Mouse (Mus musculus) frontal cortex, postnatal 10 days (tissue): ENCODE results near the gene Lsm14b.

ENCODE experiments used
- DNase-seq, 2 experiments: peaks; one replicate each; pipeline ENCODE4 v3.0.0; 2022; ENCODE audit warnings: low spot score in 2 of 2, mixed read lengths in 1 of 2

Lsm14b gene

GRCm38 (mm10) chr2:180024401-180025098 lies at the start of gene Lsm14b:
Lsm14b (plus strand) TSS chr2:180024987.
- peak; percentile 98 to 99 for DNase-seq

DNA sequence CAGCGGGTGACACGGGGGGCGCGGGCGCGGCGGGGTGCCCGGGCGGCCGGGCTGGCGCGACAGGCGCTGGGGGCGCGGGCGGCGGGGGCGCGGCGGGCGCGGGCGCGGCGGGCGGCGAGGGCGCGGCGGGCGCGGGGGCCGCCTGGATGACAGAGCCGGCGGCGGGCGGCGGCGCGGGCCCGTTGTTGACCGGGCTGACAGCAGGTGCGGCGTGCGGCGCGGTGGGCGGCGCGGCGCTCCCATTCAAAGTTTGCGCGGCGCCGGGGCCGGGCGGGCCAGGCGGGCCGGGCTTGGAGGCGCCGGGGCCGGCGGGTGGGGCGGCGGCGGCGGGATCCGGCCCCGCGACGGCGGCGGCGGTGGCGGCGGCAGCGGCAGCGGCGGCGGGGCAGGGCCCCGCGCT lies 48.9 kb upstream of the Lsm14b start:
- DNase-seq: no peak

DNA sequence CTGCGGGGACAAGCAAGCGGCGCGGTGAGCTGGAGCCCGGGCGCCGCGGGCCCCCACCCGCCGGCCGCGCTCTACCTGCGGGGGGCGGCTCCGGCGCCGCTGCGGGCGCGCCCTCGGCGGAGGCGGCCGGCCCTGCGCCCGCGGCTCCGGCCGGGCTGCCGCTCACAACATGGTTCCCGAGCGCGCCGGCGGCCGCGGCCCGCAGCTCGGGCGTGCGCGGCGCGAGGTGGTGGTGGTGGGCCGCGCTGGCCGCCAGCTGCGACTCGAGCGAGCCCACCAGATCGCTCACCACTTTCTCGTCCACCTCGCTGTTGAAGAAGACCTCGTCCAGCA lies 48.5 kb upstream of the Lsm14b start:
- no peak for DNase-seq

DNA sequence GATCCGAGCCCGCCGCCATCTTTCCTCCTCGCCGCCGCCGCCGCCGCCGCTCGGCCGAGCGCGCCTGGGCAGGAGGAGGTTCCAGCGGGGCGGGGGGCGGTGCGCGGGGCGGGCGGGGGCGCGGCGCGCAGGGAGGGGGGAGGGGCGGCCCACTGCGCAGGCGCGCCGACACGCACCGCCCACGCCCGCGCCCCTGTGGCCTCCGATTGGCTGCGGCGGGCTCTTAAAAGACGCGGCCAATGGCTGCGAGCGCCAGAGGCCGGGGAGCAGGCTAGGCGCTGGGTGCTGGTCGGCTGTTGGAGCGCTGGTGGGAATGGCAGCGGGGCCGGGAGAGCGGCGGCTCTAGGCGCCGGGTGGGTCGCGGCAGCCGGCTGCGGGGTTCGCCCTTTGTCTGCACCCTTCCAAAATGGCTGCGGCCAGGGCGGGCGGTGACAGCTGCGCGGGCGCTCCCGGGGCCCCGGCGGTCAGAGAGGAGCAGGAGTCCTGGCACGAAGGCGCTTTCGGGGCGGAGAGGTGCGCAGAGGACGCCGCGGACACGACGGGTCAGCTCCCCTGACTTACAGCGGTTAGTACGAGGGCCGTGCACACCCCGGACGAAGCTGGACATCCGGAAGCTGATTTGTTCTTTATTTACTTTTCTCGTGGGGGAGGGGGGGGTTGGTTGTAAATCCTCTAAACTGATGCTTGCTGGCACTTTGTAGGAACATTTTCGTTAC lies 48.0 kb upstream of the Lsm14b start, which contains the start of gene Taf4:
Taf4 (minus strand) TSS at position 19 of the 716 bp plus-strand sequence.
- peak; percentile 75 to 90 for DNase-seq

- no peak for DNase-seq
Observed at GRCm38 (mm10) chr2:179977344-179978025, 47.3 kb upstream of the Lsm14b start.

- DNase-seq: no peak
Observed at GRCm38 (mm10) chr2:179978250-179978649, 46.5 kb upstream of the Lsm14b start.

- DNase-seq: no peak
Observed at GRCm38 (mm10) chr2:179979836-179980235, 45.0 kb upstream of the Lsm14b start.

DNA sequence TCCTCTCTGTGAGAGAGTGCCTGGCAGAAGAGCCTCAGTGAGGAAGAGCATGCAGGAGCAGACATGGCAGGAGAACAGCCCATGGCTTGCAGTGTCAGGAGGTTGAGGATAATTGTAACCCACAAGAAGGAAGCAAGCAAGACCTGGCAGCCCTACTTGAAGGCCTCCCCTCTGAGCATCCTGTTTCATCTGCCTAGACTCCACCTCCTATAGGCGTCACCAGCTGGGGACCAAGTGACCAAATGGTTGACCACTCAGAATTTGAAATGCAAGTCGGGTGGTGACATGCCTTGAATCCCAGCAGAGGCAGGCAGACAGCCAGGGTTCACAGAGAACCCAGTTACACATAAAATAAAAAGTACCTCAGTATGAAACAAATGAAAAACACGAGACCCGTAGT lies 44.2 kb upstream of the Lsm14b start:
- no peak for DNase-seq

DNA sequence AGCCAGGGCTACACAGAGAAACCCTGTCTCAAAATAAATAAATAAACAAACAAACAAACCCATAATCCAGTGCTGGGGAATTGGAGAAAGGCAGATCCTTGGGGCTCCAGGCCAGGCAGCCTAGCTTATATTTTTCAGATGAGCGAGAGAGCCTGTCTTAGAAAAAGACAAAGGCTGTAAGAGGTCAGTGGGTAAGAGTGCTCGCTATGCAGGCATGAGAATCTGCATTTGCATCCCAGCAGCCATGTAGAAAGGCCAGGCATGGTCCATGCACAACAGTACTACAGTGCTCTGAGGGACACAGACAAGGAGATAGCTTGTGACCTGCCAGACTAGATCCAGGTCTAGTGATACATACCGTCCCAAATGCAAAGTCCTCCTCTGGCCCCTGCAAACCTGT lies 42.1 kb upstream of the Lsm14b start:
- DNase-seq: no peak

DNA sequence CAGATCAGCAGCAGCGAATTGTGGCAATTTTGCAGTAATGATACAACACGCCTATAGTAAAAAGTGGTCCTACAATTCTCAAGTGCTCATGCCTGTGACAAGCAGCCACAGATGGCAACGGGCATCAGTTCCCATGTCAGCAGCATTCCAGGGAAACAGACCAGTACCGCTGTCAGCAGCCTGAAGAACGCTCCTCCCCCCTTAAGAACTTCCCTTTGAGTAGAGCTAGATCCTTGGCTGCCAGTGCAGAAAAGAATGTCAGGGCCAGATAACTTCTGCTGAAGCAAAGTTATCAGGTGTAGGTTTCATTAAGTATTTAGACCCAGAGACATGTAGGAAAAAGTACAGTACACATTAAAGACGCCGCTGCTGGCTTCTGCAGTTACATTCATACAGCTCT lies 40.0 kb upstream of the Lsm14b start:
- DNase-seq: no peak

- no peak for DNase-seq
Observed at GRCm38 (mm10) chr2:179985695-179986094, 39.1 kb upstream of the Lsm14b start.

GRCm38 (mm10) chr2:179986437-179987022 lies 38.3 kb upstream of the Lsm14b start:
- DNase-seq: no peak

- no peak for DNase-seq
Observed at GRCm38 (mm10) chr2:179989098-179989497, 35.7 kb upstream of the Lsm14b start.

GRCm38 (mm10) chr2:179993071-179993470 lies 31.7 kb upstream of the Lsm14b start:
- no peak for DNase-seq

DNA sequence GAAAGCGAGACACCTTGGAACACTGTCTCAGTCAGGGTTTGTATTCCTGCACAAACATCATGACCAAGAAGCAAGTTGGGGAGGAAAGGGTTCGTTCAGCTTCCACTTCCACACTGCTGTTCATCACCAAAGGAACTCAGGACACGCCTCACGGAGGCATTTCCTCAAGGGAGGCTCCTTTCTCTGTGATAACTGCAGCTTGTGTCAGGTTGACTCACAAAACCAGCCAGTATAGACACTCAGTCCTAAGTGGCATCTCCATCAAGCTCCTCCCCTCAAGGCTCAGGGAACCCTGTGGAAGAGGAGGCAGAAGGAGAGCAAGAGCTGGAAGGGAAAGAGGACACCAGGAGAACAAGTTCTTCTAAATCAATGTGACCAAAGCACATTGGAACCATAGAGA lies 26.4 kb upstream of the Lsm14b start:
- no peak for DNase-seq

DNA sequence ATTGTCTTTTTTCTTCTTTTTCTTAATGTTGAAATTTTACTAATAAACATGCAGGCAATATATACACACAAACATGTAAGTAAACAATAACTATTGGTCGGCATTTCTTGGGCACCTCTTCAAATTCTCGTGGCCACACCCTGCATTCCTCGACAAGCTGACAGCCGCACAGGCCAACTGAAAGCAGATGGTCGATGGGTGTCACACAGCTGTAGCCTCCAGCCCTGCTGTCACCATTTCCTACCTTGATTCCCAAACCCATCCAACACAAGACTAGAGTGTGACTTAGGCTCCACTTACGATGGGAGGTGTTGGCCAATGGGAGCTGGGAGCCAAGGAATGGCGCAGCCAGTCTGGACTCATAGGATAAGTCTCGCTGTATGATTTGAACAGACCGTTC lies 23.2 kb upstream of the Lsm14b start:
- DNase-seq: no peak

- DNase-seq: no peak
Observed at GRCm38 (mm10) chr2:180005656-180006351, 19.0 kb upstream of the Lsm14b start.

GRCm38 (mm10) chr2:180006352-180007017 lies 18.3 kb upstream of the Lsm14b start:
- DNase-seq: no peak

DNA sequence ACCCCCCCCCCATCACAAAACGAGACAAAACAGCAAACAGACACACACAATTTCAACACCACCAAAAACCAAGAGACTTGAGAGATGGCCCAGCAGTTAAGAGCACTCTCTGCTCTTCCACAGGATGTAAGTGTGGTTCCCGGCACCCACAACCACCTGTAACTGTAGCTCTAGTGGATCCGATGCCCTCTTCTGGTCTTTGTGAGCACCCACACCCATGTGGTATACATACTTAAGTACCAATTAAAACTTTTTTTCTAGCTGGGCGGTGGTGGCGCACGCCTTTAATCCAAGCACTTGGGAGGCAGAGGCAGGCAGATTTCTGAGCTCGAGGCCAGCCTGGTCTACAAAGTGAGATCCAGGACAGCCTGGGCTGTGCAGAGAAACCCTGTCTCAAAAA lies 14.1 kb upstream of the Lsm14b start:
- no peak for DNase-seq

- DNase-seq: no peak
Observed at GRCm38 (mm10) chr2:180011370-180011769, 13.4 kb upstream of the Lsm14b start.

DNA sequence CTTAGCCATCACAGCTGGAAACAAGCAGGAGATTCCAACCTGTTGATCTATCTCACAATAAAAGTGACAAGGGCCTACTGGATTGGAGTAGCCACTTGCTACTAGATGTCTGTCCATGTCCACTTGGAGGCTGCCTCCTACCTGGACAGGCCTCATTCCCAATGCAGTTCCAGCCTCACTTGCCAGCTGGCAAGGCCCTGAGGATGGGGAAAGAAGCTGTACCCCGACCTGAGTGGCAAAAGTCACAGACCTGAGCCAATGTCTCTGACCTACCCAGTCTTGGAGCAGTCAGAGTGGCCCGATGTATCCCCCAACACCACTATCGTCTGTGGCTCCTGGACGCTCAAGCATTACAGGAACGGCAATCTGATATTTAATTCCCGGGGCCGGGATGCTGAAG lies 11.1 kb upstream of the Lsm14b start:
- DNase-seq: no peak
